Mouse (Mus musculus) intestine, embryonic 15.5 days (tissue): ENCODE data around the gene Ptprn2. TPM values are rescaled to one million over a fixed set of nuclear protein-coding genes. Genes with fewer than 3 reads are reported as not detected.

Source experiments
- ATAC-seq: fragments of 200-750 bp; cut with Nextera tagmentation; 2 replicates; pipeline ENCODE4 v1.8.0; 2017; ENCODE audit warnings: moderate TSS enrichment, moderate library complexity
- H3K27ac ChIP-seq: fragments of 300-500 bp; sonication (generic); 2 replicates; pipeline ENCODE4 v1.5.1; 2015; ENCODE audit warnings: mild to moderate bottlenecking, inconsistent platforms
- H3K27me3 ChIP-seq: fragments of 300-500 bp; sonication (generic); replicated peaks from 2 replicates; pipeline ENCODE4 v1.6.1; 2015; ENCODE audit warnings: inconsistent platforms
- H3K36me3 ChIP-seq: fragments of 300-500 bp; sonication (generic); 2 replicates; pipeline ENCODE4 v1.6.1; 2015; ENCODE audit warnings: inconsistent platforms
- H3K4me1 ChIP-seq: fragments of 300-500 bp; sonication (generic); replicated peaks from 2 replicates; pipeline ENCODE4 v1.6.1; 2015; ENCODE audit warnings: inconsistent platforms
- H3K4me2 ChIP-seq: fragments of 300-500 bp; sonication (generic); replicated peaks from 2 replicates; pipeline ENCODE4 v1.6.1; 2015; ENCODE audit warnings: mild to moderate bottlenecking, inconsistent platforms
- H3K4me3 ChIP-seq: fragments of 300-500 bp; sonication (generic); replicated peaks from 2 replicates; pipeline ENCODE4 v1.5.1; 2015; ENCODE audit warnings: inconsistent platforms
- H3K9ac ChIP-seq: fragments of 300-500 bp; sonication (generic); 2 replicates; pipeline ENCODE4 v1.6.1; 2015; ENCODE audit warnings: inconsistent platforms
- H3K9me3 ChIP-seq: fragments of 300-500 bp; sonication (generic); 2 replicates; pipeline ENCODE4 v1.6.1; 2016; ENCODE audit warnings: inconsistent platforms
- WGBS: fragments of 180-500 bp; shearing (Covaris S2); methylation state at CpG from one replicate; pipeline ENCODE4 v1.1.7; 2015; 5-methylcytosine and 5-hydroxymethylcytosine counted together
- polyA plus RNA-seq: library from polyadenylated mRNA; unstranded; fragments of >200 nt; fragmentation: Nextera tagmentation; extraction: Ambion mirVana; gene quantifications from 2 replicates; pipeline ENCODE4 v1.2.1, GENCODE M21; 2015

Ptprn2 gene
- polyA plus RNA-seq, 1 experiment from 2014 or later = 1.9 TPM

DNA sequence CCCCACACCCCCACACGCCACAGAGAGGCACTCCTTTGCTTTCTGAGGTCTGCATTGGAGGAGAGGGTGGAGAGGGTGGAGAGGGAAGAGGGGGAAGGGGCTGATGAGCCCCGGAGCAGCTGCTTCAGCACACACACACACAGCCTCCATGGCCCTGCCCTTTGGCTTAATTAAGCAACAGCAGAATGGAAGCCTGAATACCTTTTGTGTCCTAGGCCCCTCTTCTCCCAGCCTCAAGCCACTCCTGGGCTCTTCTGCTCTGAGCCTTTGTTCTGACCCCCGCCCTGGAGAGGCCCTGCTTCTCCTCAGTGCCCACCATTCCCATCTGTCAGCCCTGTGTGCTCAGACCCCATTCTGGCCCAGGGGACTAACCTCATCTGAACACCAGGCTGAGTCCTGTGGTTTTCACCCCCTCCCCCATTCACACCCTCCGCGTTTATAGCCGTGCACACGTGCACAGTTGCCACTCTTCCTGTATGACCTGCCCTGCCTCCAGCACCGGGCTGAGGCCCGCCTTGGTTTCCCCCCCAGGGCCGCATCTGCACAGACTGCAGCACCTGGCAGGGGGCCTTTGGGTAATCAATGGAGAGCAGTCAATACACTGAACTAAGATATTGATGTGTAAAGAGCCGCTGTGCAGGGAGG, 687.5 kb downstream of the Ptprn2 start:
- ATAC-seq = peak; percentile 55
- Histone ChIP-seq H3K4me1 (peaks cover 4% of the 10 kb centered on the region; the same call in 1 of the 2 replicates), H3K27ac (no peak overlapping the region), H3K9me3 (no peaks in the 10 kb centered on the region), H3K9ac (no peak overlapping the region), H3K36me3 (no peaks in the 10 kb centered on the region), H3K4me3 (no peak overlapping the region), H3K4me2 (no peak overlapping the region), H3K27me3 (no peaks in the 10 kb centered on the region)
- WGBS = 42% methylated on average over 11 of the region's 11 CpGs

DNA sequence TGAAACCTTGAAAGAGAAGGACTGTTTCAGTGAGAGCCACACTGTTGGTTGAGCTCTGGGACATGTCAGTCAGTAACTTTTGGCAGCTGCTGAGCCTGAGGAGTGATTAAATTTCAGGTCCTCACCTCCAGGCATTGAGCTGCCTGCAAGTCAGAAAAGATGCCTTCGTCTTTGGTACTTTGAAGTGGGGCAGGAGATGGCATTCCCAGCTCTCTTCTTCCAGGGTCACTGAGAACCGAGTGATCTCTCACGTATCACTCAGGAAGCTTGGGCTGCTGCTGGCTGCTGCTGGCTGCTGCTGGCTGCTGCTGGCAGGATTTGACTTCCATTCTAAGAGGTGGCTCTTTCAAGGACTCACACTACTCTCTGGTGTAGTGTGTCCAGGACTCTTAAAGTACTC, 688.7 kb downstream of the Ptprn2 start:
- Histone ChIP-seq H3K4me3 (no peak overlapping the region), H3K27ac (no peak overlapping the region), H3K4me1 (peaks cover 4% of the 10 kb centered on the region; the same call in 1 of the 2 replicates), H3K9ac (no peak overlapping the region), H3K9me3 (no peaks in the 10 kb centered on the region), H3K4me2 (no peak overlapping the region), H3K27me3 (no peaks in the 10 kb centered on the region), H3K36me3 (no peaks in the 10 kb centered on the region)
- ATAC-seq = no peak
- WGBS = 47% methylated on average over 3 of the region's 3 CpGs

DNA sequence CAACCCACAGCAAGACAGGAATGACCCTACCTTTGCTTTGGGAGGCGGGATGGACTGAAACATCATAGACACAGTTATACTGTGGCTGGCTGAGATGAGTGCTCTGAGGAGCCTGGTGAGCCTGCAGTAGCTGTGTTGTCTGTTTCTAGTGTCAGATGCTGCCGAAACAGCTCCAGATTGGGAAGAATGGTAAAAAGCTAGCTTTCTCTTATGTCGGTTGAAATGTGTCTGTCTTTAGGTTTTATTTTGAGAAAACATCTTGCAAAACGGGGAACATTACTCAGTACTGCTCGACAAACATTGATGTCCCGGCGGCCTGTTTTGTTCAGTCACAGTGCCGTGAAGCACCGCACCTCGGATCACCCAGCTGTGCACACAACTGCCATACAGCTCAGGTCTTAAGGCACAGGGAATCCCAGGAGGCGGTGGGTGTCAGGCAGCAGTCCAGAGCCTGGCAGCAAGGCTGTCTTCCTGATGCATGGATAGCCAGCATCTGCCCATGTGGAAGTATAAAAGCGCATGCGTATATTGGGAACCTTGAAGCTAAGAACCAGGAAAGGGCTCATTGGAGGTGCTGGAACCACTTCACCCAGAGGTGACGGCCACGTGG, 689.7 kb downstream of the Ptprn2 start:
- no peak for ATAC-seq

DNA sequence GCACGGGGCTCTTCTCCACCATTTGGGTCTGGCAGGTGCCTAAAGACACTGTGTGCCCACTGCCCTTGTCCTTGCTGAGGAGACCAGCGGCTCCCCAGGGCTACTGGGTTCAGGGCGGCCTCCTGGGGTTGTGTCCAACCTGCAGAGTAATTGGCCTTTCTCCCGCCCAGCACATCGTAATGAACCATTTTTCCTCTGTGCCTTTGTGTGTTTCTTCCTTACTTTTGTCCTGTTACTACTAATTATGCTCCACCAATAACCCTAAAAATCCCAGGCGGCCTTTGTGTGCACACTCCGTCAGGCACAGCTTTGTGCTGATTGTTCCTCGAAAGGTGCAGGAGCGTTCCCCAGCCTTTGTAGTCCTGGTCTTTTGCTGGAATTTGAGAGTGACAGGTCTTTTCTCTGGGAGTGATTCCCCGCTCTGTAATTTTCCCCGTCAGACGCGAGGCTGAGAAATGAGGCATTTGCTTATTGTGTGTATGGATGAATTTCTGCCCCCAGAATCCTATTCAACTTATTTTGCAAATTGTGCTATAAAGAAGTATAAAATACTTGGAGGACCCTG, 690.8 kb downstream of the Ptprn2 start:
- Histone ChIP-seq H3K9me3 (no peaks in the 10 kb centered on the region), H3K27me3 (no peaks in the 10 kb centered on the region), H3K4me2 (no peak overlapping the region), H3K4me1 (peaks cover 4% of the 10 kb centered on the region; the same call in 1 of the 2 replicates), H3K27ac (no peak overlapping the region), H3K4me3 (no peak overlapping the region), H3K36me3 (no peaks in the 10 kb centered on the region), H3K9ac (no peak overlapping the region)
- WGBS = 83% methylated on average over 13 of the region's 13 CpGs
- ATAC-seq = no peak

More for the DNA sequence above, 689.7 kb downstream of the Ptprn2 start:
- Histone ChIP-seq H3K36me3 (no peaks in the 10 kb centered on the region), H3K27ac (no peak overlapping the region), H3K4me2 (no peak overlapping the region), H3K4me1 (peaks cover 4% of the 10 kb centered on the region; the same call in 1 of the 2 replicates), H3K9me3 (no peaks in the 10 kb centered on the region), H3K4me3 (no peak overlapping the region), H3K27me3 (no peaks in the 10 kb centered on the region), H3K9ac (no peak overlapping the region)
- 86% methylated on average over 15 of the region's 15 CpGs for WGBS

DNA sequence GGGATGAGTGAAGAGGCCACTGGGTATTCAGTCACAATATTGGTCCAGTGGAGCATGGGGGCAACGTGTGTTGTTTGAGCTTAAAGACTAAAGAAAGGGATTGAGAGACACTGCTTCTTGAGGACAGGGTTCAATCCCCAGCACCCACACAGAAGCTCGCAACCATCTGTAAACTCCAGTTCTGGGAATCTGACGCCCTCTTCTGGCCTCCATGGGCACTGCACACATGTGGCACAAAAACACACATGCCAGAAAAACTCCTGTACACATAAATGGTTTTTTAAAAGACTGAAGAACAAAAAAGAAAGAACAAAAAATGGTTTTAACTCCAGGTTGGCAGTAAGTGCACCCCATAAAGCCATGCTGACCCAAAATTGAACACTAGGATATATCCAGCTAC, 701.6 kb downstream of the Ptprn2 start:
- Histone ChIP-seq H3K4me1 (no peaks in the 10 kb centered on the region), H3K36me3 (no peaks in the 10 kb centered on the region), H3K9me3 (no peaks in the 10 kb centered on the region), H3K9ac (no peak overlapping the region), H3K27me3 (no peaks in the 10 kb centered on the region), H3K4me2 (no peak overlapping the region), H3K27ac (no peak overlapping the region), H3K4me3 (no peak overlapping the region)
- no peak for ATAC-seq
- WGBS = 83% methylated on average over 3 of the region's 3 CpGs

DNA sequence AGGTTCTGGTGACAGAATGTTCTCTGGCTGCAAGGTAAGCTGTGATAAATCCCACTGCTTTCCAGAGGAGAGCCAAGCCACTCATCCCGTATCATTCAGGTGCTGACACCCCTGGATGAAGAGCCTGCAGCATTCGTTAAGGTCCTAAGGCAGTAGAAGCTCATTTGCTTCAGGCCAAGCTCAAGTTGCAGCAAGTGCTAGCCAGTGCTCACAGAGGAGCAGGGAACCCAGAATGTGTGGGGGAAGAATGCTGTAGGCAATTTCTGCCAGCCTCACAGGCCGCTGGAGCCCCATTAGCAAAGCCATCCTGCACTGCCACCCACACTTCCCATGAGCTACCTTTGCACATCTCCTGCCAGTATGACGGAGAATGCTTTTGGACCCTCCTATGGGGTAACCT, 706.5 kb downstream of the Ptprn2 start:
- WGBS = 82% methylated on average over 4 of the region's 4 CpGs
- no peak for ATAC-seq
- no peaks in the 10 kb centered on the region for H3K9me3 ChIP-seq
- H3K4me2 ChIP-seq = no peak overlapping the region
- no peaks in the 10 kb centered on the region for H3K36me3 ChIP-seq
- H3K27me3 ChIP-seq = no peaks in the 10 kb centered on the region
- no peak overlapping the region for H3K27ac ChIP-seq
- no peak overlapping the region for H3K4me3 ChIP-seq
- no peak overlapping the region for H3K9ac ChIP-seq
- H3K4me1 ChIP-seq = no peaks in the 10 kb centered on the region

DNA sequence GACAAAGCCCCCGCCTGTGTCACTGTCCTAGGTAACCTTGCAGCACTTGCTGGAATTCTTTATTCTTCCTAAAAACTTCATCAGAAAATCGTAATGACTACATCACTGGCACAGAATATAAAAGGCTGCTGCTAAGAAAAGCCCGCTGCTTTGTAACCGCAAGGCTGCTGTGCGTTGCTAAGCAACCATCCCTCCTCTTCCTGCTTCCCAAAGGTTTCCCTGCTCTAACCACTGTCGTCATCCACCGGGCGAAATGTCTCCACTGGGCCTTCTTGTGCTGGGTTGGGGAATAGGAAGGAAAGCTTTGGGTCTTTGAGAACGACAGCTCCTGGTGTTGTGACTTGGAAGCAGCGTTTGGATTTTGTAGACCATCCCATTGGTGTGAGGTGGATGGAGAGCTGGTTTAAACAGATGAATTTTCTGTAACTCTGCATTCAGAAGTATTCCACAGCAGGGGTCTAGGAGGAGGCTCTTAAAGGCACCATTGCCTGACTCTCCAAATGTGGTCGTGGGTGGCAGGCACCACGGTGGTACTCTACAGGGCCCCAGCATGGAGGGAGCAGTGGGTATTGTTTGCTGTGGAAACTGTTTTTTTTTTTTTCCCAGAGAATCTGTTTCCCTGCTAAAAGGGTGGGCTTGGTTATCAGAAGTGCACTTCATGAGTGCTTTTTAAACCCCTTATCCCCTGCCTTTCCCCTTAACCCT, 711.4 kb downstream of the Ptprn2 start:
- Histone ChIP-seq H3K27me3 (no peaks in the 10 kb centered on the region), H3K9me3 (no peaks in the 10 kb centered on the region), H3K27ac (no peak overlapping the region), H3K4me3 (no peak overlapping the region), H3K4me1 (peaks cover 5% of the 10 kb centered on the region; the same call in 1 of the 2 replicates), H3K9ac (no peak overlapping the region), H3K36me3 (no peaks in the 10 kb centered on the region), H3K4me2 (no peak overlapping the region)
- ATAC-seq = no peak
- WGBS = 19% methylated on average over 12 of the region's 12 CpGs

DNA sequence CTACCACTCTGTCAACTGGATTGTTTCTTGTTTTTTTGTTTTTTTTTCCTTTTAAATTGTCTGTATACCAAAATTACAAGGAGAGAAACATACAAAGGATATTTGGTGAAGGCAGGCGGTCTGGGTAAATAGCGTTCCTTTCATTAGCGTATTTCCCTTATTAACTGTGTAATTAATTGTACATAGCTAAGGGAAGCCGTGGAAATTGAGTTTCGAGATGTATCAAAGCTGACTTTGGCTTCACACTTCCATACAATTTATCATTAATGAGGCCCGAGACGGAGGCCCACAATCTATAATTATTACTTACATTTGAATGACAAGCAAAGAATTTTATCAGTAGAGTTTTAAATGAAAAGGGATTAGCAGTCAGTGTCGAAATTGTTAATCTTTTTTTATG, 712.6 kb downstream of the Ptprn2 start:
- Histone ChIP-seq H3K4me3 (no peak overlapping the region), H3K9me3 (no peaks in the 10 kb centered on the region), H3K4me1 (peaks cover 5% of the 10 kb centered on the region; the same call in 1 of the 2 replicates), H3K4me2 (no peak overlapping the region), H3K27ac (no peak overlapping the region), H3K36me3 (no peaks in the 10 kb centered on the region), H3K9ac (no peak overlapping the region), H3K27me3 (no peaks in the 10 kb centered on the region)
- 87% methylated on average over 8 of the region's 8 CpGs for WGBS
- ATAC-seq = no peak

DNA sequence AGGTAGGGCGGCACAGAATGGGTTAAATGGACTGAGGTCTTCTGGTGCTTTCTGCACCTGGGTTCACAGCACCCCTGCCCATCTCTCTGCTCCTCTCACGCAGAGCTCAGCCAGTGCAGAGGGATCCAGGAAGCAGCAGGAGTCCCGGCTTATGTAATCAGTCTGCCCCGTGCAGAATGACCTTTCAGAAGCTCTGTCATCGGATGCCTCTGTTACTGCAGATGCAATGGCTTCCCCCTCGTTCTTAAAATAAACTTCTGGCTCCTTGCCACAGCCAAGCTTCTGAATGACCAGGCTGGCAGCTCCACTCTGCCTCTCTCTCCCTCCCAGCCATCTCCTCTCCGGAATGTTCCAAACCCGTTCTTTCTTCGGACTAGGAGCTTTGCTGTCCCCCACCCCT, 714.6 kb downstream of the Ptprn2 start:
- ATAC-seq = peak; percentile 86
- H3K4me2 ChIP-seq = 0 out of 2 replicates have a peak overlapping the region, but pooled peaks have one; percentile 4

DNA sequence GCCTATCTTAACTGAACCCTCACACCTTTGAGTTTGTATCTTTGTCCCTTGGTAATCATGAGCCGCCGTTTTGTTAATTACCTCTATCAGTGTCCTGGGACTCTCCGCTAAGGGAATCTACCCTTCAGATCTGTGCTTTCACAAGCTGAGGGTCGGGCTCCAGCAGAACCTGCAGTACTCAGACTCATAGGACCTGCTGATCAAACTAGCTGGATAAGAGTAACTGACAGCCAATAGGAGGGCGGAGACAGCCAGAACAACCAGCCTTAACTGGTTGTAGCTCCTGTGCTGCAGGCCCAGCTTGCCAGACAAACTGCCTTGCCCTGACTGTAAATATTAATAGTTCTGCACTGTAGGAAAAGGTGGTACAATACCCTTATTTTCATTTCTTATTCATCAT, 715.1 kb downstream of the Ptprn2 start:
- no peak overlapping the region for H3K4me3 ChIP-seq
- no peaks in the 10 kb centered on the region for H3K36me3 ChIP-seq
- 49% methylated on average over 5 of the region's 5 CpGs for WGBS
- H3K27ac ChIP-seq = no peak overlapping the region
- no peak overlapping the region for H3K4me2 ChIP-seq
- H3K9ac ChIP-seq = no peak overlapping the region
- peaks cover 5% of the 10 kb centered on the region; the same call in 1 of the 2 replicates for H3K4me1 ChIP-seq
- H3K9me3 ChIP-seq = no peaks in the 10 kb centered on the region
- H3K27me3 ChIP-seq = no peaks in the 10 kb centered on the region
- ATAC-seq = peak; percentile 71

More for the DNA sequence above, 714.6 kb downstream of the Ptprn2 start:
- Histone ChIP-seq H3K9ac (no peak overlapping the region), H3K36me3 (no peaks in the 10 kb centered on the region), H3K27ac (no peak overlapping the region), H3K4me3 (no peak overlapping the region), H3K27me3 (no peaks in the 10 kb centered on the region), H3K4me1 (peaks cover 5% of the 10 kb centered on the region; the same call in 1 of the 2 replicates), H3K9me3 (no peaks in the 10 kb centered on the region)
- WGBS = 11% methylated on average over 9 of the region's 9 CpGs

DNA sequence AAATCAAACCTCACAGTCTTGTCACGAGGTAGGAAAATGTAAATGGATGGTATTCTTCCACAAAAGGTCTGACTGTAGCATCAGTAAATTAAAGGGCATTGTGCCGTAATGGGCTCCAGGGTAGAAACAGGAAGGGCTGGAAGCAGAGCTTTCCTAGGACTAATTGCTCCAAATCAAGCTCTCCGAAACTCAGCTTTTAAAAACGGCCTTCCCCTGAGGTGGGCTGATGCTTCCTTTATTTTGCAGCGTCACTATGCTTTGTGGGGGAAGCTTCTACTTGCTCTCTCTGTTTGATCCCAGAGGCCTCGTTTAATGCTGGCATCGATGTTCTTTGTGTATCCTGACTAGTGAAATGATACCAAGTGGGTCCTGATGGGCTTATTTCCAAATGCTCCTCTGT, 718.0 kb downstream of the Ptprn2 start:
- H3K9me3 ChIP-seq = no peaks in the 10 kb centered on the region
- no peaks in the 10 kb centered on the region for H3K27me3 ChIP-seq
- H3K4me3 ChIP-seq = no peak overlapping the region
- H3K36me3 ChIP-seq = no peaks in the 10 kb centered on the region
- no peak overlapping the region for H3K9ac ChIP-seq
- peaks cover 5% of the 10 kb centered on the region; the same call in 1 of the 2 replicates for H3K4me1 ChIP-seq
- H3K27ac ChIP-seq = no peak overlapping the region
- ATAC-seq = no peak
- 64% methylated on average over 7 of the region's 7 CpGs for WGBS
- H3K4me2 ChIP-seq = no peak overlapping the region

DNA sequence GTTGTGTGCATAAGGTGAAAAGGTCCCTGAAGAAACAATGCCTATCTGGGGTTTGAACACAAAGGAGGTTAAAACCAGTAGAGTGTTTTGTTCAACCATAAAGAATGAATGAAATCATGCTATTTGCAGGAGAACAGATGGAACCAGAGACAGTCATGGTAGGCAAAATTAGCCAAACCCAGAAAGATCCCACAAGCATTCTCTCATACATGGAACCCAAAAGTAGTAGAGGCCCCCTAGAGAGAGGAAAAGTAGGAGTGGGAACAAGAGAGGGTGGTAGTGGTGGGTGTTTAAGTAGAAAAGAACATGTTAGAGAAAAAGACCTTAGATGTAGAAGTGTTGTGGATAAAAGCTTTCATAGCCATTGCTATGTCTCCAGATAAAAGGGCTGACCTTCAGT, 719.4 kb downstream of the Ptprn2 start:
- no peak overlapping the region for H3K4me2 ChIP-seq
- no peaks in the 10 kb centered on the region for H3K9me3 ChIP-seq
- H3K9ac ChIP-seq = no peak overlapping the region
- peaks cover 5% of the 10 kb centered on the region; the same call in 1 of the 2 replicates for H3K4me1 ChIP-seq
- no peak for ATAC-seq
- H3K4me3 ChIP-seq = no peak overlapping the region
- H3K36me3 ChIP-seq = no peaks in the 10 kb centered on the region
- H3K27me3 ChIP-seq = no peaks in the 10 kb centered on the region
- no peak overlapping the region for H3K27ac ChIP-seq
